In the genomic region with DNA sequence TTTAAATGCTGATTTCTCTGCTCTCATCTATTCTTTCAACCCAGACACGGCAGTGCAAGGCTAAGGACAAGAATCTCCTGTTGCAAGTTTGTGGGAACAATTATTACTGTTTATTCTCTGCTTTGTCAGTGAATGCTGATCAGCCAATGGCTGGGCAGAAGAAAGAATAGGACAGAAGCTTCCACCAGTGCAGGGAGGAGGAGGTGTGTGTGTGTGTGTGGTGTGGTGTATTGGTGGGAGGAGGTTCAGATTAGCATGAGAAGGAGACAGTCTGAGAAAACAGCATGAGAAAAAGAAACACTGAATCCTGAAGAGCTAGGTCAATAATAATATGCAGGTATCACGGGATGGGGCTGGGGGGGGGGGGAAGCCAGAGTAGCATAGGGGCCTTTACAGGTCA, we compare ENCODE assay signal across 21 mouse cellular contexts. TPM values are rescaled to one million over a fixed set of nuclear protein-coding genes. Genes with fewer than 3 reads are reported as not detected.
"Had no signal": no experiment of that assay in that cellular context is flagged by ENCODE, and none has a peak within 500 bp of the region (broad histone marks: within the 10 kb centered on the region; RNA-seq: fewer than 3 reads in every experiment).

No protein-coding gene starts in this region.

- DNase-seq: kidney, adult 2 months; kidney, postnatal 25 days; lung, embryonic 14.5 days; lung, postnatal 10 days; lung, postnatal 4 days; right cerebral cortex, postnatal 4 days; spleen, adult 18-20 months; thymus, adult 2 months; thymus, postnatal 25 days had no signal

- H3K9ac ChIP-seq: kidney, embryonic 15.5 days; limb, embryonic 15.5 days; liver, embryonic 12.5 days; lung, embryonic 14.5 days; neural tube, embryonic 15.5 days had no signal

- H3K4me1 ChIP-seq: liver, embryonic 12.5 days; neural tube, embryonic 15.5 days had no signal

- H3K27ac ChIP-seq: left cerebral cortex, adult 2 months; limb, embryonic 15.5 days; liver, embryonic 12.5 days; neural tube, embryonic 15.5 days had no signal

- H3K36me3 ChIP-seq: kidney, embryonic 15.5 days; limb, embryonic 15.5 days; liver, embryonic 12.5 days; neural tube, embryonic 15.5 days had no signal

- H3K4me2 ChIP-seq: kidney, embryonic 15.5 days; limb, embryonic 15.5 days; liver, embryonic 12.5 days; lung, embryonic 14.5 days; midbrain, embryonic 11.5 days; neural tube, embryonic 15.5 days had no signal

- ATAC-seq: liver, embryonic 12.5 days had no signal

- H3K9me3 ChIP-seq: kidney, embryonic 15.5 days; limb, embryonic 15.5 days; liver, embryonic 12.5 days; neural tube, embryonic 15.5 days had no signal

- H3K27me3 ChIP-seq: kidney, embryonic 15.5 days; limb, embryonic 15.5 days; neural tube, embryonic 15.5 days had no signal

- H3K4me3 ChIP-seq: kidney, embryonic 15.5 days; left cerebral cortex, adult 2 months; limb, embryonic 15.5 days; liver, embryonic 12.5 days; myocyte; neural tube, embryonic 15.5 days had no signal

RNA-seq across cellular contexts. Expression of gene Olfr1342, which starts 1.3 kb away (rescaled TPM):
- polyA plus RNA-seq: kidney, adult 2 months; limb, embryonic 15.5 days; liver, embryonic 12.5 days; liver, embryonic 16.5 days; midbrain, embryonic 11.5 days; myocyte; neural tube, embryonic 11.5 days; neural tube, embryonic 15.5 days; stomach, embryonic 14.5 days; thymus, adult 2 months; urinary bladder, adult 2 months had no signal

RNA-seq across cellular contexts. Expression of gene Olfr1341, which starts 9.5 kb away (rescaled TPM):
- polyA plus RNA-seq: kidney, adult 2 months; kidney, embryonic 15.5 days; limb, embryonic 11.5 days; limb, embryonic 15.5 days; liver, embryonic 12.5 days; liver, embryonic 16.5 days; lung, embryonic 14.5 days; midbrain, embryonic 11.5 days; myocyte; neural tube, embryonic 11.5 days; neural tube, embryonic 15.5 days; stomach, embryonic 14.5 days; urinary bladder, adult 2 months had no signal

RNA-seq across cellular contexts. Expression of gene Olfr1340, which starts 26.1 kb away (rescaled TPM):
- polyA plus RNA-seq: kidney, adult 2 months; kidney, embryonic 15.5 days; limb, embryonic 11.5 days; limb, embryonic 15.5 days; liver, embryonic 12.5 days; liver, embryonic 16.5 days; lung, embryonic 14.5 days; midbrain, embryonic 11.5 days; myocyte; neural tube, embryonic 11.5 days; neural tube, embryonic 15.5 days; stomach, embryonic 14.5 days; thymus, adult 2 months; urinary bladder, adult 2 months had no signal

RNA-seq across cellular contexts. Expression of gene Olfr62, which starts 35.1 kb away (rescaled TPM):
- polyA plus RNA-seq: kidney, adult 2 months; kidney, embryonic 15.5 days; limb, embryonic 11.5 days; limb, embryonic 15.5 days; liver, embryonic 12.5 days; liver, embryonic 16.5 days; lung, embryonic 14.5 days; midbrain, embryonic 11.5 days; myocyte; neural tube, embryonic 11.5 days; neural tube, embryonic 15.5 days; stomach, embryonic 14.5 days; thymus, adult 2 months; urinary bladder, adult 2 months had no signal

RNA-seq across cellular contexts. Expression of gene Olfr1339, which starts 38.2 kb away (rescaled TPM):
- polyA plus RNA-seq: kidney, adult 2 months; kidney, embryonic 15.5 days; limb, embryonic 11.5 days; limb, embryonic 15.5 days; liver, embryonic 12.5 days; liver, embryonic 16.5 days; lung, embryonic 14.5 days; midbrain, embryonic 11.5 days; myocyte; neural tube, embryonic 11.5 days; neural tube, embryonic 15.5 days; stomach, embryonic 14.5 days; thymus, adult 2 months; urinary bladder, adult 2 months had no signal
